Mouse (Mus musculus): ENCODE measurements around the gene Gins2.
A peak's percentile ranks its signal among the peaks of the same experiment; 100 is the strongest.

Gins2 gene

DNA sequence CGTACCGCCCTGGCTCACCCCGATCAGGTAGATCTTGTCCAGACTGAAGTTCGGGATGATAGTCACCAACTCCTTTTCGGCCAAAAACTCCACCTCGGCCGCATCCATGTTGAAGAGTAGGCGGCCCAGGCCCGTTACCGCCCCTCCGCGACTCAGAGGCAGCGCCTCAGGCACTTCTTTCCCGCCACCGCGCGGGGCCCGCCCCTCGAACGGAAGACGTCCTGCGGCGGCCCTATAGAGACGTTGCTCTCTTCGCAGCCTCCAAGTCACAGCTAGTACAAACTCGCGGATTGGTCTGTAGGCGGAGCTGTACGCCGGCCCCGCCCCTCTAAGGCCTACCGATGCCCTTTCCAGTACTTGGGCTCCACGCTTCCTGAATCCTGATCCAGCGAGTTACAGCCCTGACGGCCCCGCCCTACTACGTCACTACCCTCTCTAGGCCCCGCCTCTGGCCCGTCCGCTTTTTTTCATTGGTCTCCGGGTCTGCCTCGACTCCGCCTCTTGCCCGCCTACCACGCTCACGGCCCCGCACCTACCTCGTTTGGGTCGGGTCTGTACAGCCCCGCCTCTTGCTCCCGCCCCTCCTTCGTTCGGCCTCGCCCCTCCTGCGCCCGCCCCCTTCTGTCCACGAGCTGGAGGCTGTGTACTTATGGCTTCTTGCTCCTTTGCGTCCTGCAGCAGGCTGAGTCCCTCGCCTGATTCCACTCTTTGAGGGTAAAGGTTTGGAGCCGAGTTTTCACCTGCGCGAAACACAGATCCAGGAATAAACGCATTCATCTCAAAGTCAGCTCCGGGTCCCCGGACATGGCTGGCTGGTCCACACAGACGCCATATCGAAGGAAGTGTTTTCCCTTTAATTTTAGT lies at the start of gene Gins2:
TSS of gene Gins2 (minus strand) at position 397 of the 864 bp plus-strand sequence.
- DNase-seq (ENCODE audit: low read depth, low spot score) = peak; percentile 99

DNA sequence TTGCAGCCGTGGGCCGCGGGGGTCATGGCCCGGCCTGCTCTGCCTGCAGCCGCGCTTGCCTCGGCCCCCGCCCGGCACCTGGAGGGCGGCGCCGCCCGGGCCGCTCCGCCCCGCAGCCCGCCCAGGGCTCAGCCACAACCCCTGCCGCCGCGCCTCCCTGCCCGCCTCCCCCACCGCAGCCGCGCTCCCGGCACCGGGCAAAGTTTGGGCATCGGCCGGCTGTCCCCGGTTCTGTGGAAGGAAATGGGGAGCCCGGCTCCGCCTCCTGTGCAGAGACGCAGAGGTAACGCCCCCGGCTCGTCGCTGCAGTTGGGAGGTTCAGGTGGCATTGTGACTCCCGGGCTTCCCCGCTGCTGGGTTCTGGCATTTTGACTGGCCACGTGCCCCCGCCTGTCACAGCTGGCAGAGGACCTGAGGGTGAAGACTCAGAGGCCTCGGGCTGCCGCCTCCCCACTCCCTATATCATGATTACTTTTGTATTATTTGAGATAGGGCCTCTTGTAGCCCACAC lies 45.3 kb upstream of the Gins2 start:
- DNase-seq (ENCODE audit: low read depth, low spot score) = no peak

DNA sequence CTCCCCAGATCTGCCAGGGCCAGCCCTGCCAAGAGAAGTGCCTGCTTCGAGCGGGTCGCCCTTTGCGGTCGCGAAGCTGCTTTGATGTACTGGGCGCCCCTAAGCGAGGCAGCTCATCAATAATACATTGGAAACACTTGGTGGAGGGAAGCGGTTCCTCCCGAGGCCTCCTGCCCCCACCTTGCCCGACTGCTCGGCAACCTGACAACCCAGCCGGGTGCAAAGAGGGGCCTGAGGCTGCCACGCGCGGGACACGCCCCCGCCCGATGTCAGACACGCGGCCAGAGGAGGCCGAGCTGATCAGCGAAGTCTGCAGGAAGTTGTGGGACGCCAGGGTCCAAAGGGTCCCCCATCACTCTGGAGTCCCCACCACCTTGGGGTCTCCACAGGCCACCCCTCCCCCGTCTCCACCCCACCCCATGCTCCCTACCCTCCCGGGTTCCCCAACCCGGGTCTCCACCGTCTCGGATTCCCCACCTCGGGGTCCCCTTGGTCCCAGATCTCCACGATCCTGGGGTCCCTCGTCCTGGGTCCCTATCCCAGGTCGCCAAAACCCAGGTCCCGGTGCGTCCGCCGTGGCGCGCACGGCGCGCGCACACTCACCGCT lies 44.7 kb upstream of the Gins2 start:
- DNase-seq (ENCODE audit: low read depth, low spot score) = no peak

DNA sequence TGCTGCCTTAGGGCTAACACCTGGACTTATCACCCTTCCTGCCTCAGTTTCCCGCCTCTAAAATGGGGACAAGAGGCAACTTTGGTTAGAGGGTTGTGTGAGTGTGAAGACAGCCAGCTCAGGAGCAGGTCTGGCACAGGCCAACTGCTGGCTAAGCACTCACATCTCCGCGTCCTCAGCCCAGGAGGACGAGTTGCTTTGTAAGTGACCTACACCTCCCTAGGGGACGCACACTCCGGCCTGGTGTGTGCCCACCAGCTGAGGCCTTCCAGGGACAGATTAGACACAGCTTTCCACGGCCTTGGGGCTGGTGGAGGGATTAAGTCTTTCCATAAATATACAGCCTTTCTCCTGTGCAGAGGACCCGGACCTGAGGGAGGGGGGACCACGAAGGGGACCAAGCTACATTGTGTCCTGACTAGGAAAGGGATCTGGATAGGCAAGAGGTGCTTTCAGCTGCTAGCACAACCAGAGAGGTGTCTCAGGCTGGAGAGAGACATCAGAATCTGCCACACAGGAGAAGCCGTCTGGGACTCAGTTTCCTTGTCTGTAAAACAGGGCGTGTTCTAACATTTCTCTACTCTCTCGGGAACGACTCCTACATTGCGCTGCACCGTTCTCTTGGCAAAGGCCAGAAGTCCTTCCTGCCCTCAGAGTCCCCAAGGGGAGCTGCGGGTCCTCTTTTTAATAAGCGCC lies 44.0 kb upstream of the Gins2 start:
- no peak for DNase-seq (ENCODE audit: low read depth, low spot score)

DNA sequence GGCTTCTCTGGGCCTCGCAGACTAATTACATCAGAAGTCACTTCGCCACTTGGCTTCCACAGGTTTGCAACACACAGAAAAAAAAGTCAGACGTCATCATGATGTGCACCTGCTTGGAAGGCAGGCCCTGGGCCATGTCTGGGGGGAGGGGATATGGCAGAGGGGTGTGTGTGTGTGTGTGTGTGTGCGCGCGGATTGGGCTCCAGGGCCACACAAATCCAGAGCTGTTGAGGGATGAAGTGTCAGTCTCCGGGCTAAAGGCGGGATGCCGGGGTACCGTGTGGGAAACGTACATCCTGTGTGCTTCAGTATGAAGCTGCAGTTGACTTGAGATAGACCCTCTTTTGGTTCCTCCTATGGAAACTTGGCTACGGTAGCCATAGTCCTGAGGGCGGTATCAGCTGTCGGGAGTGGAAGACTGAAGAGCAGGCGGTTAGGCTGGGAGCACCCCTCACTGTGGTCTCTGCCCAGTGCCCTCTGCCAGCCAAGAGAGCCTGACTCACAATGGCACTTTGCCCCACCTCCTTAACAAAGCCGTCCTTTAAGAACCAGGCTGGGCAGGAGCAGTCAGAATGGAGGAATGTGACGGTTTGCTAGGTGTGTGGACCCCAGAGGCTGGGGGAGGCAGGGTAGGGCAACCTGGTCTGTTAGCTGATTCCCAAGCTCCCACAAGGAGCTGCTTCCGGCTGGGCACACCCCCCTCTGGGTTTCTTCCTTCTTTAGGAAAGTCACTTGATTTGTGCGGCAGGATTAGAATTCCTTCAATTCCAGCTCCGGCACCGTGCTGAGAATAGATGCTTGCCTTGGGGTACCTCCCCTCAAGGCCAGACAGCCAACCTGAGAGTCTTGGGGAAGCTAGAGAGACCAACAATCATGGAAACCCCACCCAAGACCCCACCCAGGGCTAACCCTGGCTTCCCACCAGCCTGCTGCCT lies 42.6 kb upstream of the Gins2 start:
- no peak for DNase-seq (ENCODE audit: low read depth, low spot score)

DNA sequence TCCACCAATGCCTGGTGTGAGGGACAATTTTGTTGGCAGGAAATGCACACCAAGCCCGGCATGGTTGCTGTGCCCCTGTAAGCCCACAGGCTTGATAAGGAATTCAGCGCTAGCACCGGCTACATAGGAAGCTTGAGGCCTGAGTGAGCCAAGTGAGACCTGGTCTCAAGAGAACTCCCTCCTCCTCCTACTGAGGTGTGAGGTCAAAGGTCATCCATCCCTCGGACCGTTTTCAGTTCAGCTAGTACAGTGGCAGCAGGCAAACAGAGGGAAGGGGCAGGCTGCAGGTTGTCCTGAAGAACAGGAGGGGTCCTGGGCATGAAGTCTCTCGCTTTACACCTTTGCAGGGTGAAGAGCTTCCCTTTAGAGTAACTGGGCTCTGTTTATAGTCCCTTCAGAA lies 41.7 kb upstream of the Gins2 start:
- no peak for DNase-seq (ENCODE audit: low read depth, low spot score)

DNA sequence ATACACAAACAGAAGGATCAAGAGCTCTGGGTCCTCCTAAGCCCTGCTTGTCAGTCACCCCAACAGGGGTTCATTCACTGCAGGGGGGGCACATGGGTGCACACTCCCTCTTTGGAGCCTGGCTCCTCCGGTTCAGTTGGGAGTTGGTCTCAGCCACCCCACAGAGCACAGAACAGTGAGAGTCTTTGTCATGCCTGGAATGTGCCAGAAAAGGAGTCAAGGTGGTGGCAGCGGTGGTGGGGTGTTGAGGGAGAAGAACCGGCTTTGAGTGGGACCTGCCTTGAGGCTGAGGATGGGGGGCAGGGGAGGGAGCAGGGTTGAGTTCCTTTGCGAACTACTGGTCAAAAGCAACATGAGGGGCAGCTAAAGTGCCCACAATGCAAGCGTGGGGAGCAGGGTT lies 40.9 kb upstream of the Gins2 start:
- no peak for DNase-seq (ENCODE audit: low read depth, low spot score)

DNA sequence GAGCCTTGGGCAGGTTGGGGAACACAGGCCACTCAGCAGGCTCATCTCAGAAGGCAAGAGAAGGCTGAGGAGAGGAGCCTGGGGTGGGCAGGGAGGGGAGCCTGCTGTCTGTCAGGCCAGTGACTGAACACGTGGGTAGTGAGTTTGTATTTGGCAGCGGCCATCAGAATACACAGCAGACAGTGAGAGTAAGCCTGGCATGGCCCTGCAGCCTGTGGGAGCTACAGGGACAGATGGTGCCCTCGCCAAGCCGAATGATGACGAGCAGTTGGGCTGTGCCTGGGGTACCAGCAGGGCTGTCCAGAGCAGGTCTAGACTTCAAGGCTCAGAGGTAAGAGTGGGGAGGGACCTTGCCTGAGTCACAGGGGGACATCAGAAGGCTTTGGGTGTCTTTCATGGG lies 38.2 kb upstream of the Gins2 start:
- DNase-seq (ENCODE audit: low read depth, low spot score) = no peak

DNA sequence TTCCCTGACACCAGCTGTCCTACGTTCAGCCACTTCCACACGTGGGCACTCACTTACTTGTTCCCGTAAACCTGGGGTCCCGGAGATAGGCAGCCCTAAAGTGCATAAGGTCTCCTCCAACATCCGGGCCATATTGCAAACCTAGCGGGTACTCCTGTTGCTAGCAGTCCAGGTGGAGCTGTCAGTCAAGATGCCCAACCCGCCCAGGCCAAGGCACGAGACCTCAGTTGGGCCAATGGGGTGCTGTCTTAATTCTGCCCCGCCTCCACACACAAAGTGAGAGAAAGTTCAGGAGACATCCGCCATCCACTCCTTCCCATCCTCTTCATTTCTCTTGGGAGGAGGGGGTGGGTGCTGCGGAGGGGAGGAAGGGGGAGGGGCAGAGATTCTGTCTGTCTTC lies 37.4 kb upstream of the Gins2 start:
- no peak for DNase-seq (ENCODE audit: low read depth, low spot score)

DNA sequence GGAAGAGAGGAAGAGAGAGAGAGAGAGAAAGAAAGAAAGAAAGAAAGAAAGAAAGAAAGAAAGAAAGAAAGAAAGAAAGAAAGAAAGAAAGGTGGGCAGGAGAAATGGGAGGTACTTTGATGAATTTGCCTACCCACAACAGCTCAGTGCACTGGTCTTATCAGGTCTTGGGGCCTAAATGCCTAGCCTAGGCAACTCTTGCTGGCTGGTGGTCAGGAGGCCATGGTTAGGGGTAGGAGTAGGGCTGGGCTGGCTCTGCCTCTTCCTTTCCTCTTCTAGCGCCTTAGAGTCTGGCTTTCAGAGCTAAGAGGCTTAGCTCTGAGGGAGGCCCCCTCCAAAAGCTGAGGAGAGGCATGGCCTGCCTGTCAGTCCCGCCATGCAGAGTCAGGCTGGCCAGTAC lies 34.5 kb upstream of the Gins2 start:
- DNase-seq (ENCODE audit: low read depth, low spot score) = no peak

DNA sequence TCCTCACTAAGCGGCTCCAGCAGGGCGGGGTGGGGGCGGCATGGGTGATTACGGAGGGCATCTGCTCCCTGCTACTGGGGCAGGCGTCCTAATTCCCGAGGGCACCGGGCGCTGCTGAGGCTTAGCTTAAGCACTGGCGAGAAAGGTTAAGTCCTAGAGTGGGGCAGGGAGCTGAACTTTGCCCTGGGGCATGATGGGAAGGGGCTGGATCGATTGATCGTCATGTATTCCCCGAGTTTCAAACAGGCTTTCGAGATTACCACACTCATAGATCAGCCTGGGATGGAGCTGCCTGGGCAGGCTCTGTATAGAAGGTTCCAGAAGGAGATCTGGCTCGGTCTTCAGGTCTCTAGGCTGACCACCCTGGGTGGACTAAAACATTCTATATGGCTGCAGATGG lies 33.1 kb upstream of the Gins2 start:
- DNase-seq (ENCODE audit: low read depth, low spot score) = no peak

DNA sequence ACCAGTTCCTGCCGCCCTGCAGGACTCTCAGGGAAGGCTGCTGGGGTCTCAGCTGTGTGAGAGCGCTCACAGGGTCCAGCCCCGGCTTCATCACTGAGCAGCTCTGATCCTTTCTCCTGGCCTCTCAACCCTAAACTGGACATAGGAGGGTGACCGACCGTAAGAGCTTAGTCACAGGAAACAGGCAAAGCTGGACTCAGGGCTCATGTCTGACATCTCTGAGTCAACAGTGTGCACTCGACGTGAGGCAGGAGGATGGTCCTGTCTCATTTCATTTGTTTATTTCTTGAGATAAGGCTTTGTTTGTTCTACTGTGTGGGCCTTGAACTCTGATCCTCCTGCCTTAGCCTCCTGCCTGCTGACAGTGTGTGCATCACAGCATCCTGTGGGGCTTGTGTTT lies 31.3 kb upstream of the Gins2 start:
- no peak for DNase-seq (ENCODE audit: low read depth, low spot score)

DNA sequence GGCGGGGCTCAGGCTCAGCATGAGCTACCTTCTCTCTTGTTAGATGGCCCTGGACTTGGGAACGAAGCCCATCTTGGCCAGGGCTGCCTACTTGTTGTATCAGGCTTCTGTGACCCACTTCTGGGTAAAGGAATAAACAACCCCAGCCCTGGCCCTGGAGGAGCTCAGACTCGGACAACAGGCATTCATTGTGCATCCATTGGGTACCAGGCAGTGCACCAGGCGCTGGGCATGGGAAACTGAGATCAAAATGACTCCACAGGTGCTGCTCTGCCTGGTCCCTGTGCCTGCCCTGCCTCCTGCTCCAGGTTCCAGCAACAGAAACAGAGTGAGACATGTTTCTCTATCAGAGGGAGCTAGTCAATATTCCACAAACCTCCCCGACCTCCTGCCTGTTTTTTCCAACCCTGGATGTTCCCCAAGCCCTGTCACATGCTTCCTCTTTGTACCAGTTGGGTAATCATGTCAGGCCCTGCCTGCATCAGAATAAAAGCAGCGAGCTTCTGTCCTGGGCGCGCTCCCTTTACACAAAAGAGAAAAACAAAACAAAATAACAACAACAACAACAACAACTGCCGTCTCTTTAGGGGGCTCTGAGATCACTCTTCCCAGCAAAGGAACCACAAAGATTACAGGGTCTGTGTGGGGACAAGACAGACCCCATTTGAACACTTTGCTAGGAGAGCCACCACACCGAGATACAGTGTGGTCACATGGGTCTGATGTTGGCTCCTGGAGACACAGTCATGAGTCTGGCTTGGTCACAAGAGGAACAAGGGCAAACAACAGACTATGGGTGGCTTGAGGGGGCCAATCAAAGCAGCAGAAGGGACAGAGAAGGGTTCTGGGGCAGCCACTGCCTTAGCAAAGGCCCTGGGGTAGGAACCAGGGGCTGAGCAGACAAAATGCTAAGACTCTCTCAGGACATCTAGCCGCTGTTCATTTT lies 30.4 kb upstream of the Gins2 start:
- DNase-seq (ENCODE audit: low read depth, low spot score) = no peak

DNA sequence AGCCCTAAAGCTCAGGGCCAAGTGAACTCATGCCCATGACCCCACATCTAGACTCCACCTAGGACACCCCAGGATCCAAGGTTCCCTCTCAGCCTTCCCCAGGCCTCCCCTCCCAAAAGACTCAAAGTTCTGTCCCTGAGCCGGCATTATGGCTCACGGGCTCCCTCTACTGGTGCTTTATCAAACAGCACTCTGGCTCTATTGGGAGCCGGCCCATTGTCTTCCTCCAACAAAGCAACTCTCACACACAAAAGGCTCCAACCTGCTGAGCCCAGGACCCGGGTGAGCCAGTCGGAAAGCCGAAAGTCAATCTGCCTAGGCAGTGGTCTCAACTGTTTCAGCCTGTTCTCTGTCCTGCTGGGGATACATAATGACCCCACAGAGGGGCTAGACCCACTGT lies 29.0 kb upstream of the Gins2 start:
- no peak for DNase-seq (ENCODE audit: low read depth, low spot score)

DNA sequence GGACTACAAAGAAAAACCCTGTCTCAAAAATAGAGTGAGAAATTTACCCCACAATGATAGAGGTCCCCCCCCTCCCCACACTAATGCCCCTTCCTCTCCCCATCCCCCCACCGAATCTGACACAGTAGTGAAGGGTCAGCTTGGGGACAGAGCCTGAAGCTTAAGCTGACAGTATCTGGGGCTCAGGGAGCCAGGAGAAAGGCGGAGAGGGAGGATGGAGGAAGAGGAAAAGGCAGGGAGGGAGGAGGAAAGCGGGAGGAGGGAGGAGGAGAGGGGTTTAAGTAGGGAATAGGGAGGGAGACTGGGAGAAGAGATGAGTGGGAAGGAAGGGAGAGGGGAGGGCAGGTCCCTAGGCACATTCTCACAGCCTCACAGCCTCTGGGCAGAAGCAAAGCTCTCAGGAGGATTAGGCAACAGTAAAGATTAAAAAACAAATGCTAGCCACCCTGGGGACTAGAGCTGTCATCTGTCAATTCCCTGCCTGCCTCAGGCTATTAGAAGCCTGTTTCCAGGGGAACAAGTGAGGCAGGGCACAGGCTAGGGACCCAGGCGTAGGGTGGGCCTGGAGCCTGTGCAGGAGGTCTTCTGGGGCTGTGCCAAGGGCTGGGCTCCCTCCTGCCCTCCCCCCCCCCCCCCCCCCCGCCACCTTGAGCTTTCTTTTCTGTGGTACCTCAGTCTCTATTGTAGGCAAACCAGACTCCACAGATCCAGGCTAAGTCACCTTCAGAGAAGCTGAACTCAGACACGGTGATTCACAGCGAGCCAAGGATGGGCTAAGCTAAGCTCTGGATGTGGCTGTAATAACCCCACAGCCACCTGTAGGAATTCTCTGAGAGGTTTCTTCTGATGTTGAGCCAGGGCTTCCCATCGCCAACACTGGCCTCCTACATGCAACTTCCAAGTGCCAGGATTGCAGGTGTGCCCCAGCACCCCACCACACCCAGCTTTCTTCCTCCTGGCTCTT lies 27.8 kb upstream of the Gins2 start:
- DNase-seq (ENCODE audit: low read depth, low spot score) = no peak

DNA sequence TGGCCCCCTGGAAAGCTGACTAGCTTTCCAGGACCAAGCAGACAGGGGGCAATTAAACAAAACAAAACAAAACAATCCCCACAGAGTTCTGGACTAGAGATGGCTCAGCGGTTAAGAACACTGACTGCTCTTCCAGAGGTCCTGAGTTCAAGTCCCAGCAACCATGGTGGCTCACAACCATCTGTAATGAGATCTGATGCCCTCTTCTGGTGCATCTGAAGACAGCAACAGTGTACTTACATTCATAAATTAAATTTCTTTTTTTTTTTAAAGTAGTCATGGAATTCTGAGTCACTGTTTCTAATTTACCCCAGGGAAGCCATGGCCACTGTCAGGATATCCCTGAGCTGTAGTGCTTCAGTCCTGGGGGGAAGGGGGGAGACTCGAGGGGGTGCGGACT lies 25.4 kb upstream of the Gins2 start:
- no peak for DNase-seq (ENCODE audit: low read depth, low spot score)

DNA sequence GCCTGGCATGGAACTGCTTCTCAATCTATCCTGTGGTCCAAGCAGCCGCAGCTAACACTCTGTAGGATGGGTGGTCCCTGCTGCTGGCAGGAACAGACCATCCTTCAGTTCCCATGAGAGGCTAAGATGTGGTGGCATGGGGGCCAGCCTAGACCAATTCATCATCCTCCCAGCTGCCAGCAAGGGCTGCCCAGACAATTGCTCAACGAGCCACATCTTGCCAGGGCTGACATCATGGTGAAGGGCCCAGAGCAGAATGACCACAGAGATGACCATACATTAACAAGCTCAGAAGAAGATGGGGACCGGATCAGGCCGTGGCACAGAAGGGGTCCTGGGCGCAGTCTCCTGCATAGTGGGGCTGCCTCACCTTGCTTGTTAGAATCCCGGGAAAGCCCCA lies 21.7 kb upstream of the Gins2 start:
- no peak for DNase-seq (ENCODE audit: low read depth, low spot score)

DNA sequence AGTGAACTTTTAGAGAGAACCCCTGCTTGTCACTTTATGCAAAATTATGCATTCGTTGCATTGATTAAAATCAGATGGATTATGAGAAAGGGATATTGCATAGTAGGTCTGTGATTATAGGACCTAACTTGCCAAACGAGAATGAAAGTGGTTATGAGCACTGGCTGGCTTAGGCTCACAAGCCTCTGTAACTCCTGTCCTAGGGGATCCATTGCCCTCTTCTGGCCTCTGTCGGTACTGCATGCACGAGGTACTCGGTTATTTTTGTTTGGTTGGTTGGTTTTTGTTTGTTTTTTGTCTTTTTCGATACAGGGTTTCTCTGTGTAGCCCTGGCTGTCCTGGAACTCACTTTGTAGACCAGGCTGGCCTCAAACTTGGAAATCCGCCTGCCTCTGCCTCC lies 18.8 kb upstream of the Gins2 start:
- DNase-seq (ENCODE audit: low read depth, low spot score) = no peak

DNA sequence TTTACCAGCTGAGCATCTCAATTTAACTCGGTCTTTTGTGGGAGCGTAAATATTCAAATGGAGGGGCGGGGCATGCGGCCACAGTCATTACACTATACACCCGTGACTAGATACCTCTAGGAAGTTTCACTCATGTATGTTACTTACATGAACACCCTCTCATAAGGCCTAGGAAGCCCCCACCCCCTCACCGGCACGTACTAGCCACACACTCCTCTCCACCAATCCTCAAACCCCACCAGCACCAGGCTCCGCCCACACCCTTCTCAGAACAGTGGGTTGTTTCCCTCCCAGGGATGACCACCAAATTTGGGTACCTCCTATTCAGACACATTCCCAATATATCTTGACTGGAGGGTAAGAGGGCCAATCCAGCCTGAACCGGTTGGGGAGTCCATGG lies 18.4 kb upstream of the Gins2 start:
- DNase-seq (ENCODE audit: low read depth, low spot score) = no peak
